Mouse (Mus musculus) layer of hippocampus, adult 8-10 months (tissue): ENCODE results near the gene U2af2. TPM values are rescaled to one million over a fixed set of nuclear protein-coding genes. Genes with fewer than 3 reads are reported as not detected.
"Not testable (repeated sequence)": the region's sequence is repeated elsewhere in the genome, so short reads cannot be mapped to it uniquely, and the experiment has no call there.

Experiments used
- DNase-seq, 2 experiments: peaks; one replicate each; pipeline ENCODE4 v3.0.0; 2022; ENCODE audit warnings: low spot score in 2 of 2
- total RNA-seq, 4 experiments: library from RNA; stranded (reverse); gene quantifications; 2 replicates each; pipeline ENCODE4 v1.2.4; 2022

Gene U2af2
- 100 to 1,000 TPM; 175 to 196 (median 179) TPM for total RNA-seq

DNA sequence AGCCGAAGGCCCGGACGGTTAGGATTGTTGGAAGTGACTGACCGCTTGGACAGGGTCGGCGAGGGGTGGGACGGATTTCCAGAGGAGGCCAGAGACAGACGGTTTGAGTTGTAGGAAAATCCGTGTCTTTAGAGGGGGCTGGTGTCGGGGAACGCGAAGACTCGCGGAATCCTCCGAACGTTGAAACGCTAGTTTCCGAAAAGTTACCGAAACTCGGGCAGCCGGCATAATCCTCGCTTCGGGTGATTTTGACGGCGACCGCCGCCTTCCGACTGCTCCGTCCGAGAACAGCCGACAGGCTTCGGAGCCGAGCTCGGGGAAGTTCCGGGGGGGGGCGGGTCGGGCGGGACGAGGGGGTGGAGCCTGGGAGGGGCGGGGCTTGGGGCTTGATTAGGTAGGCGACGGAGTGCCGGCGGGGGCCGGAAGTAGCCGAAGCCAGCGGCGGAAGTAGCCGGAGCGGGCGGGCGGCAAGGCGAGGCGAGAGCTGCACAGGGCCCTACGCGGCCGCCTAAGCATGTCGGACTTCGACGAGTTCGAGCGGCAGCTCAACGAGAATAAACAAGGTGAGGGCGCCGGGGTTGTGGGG lies at the start of gene U2af2:
U2af2 (plus strand) TSS at position 370 of the 586 bp plus-strand sequence.
- peak; percentile 88 to 91 for DNase-seq

DNA sequence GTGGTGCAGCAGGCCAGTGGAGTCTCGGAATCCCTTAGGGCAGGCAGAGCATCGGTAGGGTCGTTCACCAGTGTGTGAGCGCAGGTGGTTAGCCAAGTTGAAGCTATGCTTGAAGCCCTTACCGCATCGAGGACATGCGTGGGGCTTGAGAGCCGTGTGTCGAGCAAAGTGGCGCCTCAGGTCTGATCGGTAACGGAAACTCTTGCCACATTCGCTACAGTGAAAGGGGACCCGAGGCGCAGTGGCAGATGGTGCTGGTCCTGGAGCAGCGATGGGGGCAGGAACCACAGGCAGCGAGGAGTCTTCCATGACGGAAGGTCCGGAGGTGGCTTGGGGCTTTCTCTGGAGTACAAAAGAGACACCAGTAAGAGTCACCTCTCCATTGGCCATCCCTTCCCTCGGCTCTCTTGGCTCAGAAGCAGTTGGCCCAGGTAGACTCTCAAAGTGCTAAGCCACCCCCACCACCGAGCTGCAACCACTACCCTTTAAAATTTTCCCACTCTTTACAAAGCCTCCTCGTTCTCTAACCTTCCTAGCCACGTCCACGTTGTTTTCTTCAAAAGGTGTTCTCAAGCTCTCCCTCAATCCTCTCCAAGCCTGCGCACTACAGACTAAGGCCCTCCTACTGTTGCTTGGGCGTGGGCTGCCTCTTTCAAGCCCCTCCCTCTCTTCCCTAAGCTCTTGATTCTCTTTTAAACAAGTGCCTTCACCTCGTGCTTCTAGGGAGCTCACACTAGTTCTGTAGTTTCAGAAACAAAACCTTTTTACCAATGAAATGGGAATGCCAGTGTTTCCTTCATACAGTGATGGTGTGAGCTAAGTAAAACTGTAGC lies 49.0 kb upstream of the U2af2 start:
- no peak for DNase-seq

DNA sequence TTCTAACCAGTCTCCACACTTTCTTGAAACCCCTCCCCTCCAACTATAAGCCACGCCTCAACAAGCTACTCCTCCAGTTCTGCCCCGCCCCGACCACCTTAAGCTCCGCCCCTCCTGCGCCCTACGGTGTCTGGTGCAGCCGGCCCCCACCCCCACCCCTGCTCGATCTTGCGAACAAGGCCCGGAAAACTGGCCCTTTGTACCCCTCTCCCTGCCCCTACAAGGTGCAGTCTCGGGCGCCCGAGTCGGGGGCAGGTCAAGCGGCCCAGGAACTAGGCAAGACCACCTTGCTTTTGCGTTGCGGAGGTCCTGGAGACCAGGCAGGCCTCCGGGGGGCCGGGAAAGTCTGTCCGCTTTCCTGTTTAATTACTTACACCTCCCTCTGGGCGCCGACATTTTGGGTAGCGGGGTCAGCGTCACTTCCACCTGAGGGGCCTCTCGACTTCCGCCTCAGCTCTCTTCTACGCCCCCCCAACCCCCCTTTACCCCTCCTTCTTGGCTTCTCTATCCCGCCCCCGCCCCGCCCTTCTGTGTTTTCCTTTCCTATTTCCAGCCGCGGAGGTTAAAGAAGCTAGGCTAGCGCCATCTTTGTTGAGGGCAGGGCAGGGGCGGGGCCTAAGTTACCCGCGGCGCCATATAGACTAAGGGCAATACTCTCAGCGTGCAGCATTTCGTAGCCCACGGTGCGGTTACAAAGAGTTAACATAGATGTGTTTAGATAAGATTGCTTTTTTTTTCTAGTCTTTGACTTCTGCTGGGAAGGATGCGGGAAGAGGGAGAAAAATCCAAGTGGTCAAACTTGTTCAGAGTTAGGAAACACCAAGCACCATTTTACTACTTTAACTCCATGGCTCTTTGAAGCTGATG lies 47.5 kb upstream of the U2af2 start, which contains the start of the genes Zfp524 and Fiz1:
Zfp524 (plus strand) TSS at position 165 of the 867 bp plus-strand sequence.
Fiz1 (minus strand) TSS at position 447 of the 867 bp plus-strand sequence.
- DNase-seq, result peak; percentile 95 to 97

DNA sequence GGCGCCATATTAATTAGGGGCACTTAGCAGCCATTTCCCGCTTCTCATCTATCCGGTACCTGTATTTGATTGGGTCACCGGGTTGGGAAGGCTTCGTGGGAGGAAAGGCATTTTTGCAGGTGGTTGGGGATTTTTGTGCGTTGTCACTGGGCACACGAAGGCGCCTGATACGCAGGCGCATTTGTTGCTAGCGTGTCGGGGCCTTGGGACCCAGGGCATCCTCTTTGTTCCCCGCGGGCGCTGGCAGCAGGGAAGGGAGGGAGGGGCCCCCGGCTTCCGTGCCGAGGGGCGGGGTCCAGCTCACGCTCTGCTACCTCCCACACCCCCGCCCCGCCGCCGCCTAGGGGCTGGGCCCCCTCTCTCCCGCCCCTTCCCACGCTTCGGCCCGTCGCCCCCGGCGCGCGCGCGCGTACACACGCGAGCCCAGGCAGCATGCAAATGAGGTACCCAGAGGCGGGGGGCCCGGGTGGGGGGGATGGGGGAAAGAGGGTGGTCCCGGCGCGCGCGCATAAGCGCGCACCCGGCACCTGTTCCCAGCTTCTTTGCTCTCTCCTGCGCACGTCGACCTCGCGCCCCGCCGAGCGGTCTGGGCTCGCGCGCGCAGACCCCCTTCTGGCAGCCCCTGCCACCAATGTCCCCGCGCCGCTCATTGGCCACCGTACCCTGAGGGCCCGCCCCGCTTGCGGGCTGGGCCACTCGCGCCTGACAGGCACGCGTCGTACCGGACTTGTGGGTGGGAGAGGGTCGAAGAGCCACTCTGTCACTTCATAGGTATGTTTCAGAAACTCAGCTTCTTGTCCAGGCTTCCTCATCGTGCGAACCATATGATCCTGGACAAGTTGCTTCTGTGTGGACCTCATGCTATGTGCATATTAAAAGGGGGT lies 46.6 kb upstream of the U2af2 start, which contains the start of gene Gm44973:
Gm44973 (plus strand) TSS at position 379 of the 884 bp plus-strand sequence.
- DNase-seq, result peak; percentile 87 to 93

DNA sequence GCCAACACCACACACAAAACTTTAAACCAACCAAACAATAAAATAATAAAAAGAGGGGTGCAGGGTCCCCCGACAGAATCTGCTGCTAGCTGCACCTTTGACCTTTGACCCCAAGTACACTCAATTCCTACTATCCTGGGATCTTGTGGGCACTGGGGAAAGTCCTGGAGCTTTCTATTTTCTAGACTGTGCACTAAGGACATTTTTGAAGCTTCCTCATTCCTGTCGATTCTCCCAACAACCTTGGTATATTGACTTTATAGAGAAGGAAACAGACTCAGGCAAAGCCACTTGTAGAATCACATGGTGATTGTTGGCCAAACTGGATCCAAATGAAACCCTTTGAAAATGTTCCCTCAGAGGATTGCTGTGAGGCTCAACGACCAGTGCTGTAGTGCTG lies 45.9 kb upstream of the U2af2 start:
- no peak for DNase-seq

DNA sequence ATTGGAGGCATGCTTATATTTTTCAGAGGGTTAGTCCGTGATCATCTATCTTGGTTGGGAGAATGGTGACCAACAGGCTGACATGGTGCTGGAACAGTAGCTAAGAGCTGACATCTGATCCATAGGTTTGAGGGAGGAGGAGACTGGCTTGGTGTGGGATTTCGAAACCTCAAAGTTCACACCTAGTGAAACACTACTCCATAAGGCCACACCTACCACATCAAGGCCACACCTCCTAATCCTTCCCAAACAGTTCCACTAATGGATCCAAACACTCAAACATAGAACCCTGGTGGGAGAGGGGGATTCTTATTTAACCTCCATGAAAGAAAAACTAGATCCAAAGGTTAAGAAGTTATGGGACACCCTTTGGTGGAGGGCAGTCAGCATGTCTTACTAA lies 45.0 kb upstream of the U2af2 start:
- no peak for DNase-seq

DNA sequence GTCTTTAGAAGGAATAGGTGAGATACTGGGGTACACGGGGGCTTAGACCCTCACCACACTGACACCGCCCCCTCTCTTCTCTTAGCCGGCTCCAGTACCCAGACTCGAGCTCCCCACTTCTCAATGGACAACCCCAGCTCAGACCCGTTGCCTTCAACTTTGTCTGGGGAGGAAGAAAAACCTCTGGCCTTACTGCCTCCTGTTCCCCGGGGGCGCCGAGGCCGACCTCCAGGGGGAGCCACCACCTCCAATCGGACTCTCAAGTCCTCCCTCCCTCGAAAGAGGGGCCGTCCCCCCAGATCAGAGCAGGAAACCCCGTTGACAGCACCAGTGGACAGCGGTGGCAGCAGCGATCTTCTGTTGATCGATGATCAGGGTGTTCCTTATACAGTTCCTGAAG lies 44.6 kb upstream of the U2af2 start:
- no peak for DNase-seq

DNA sequence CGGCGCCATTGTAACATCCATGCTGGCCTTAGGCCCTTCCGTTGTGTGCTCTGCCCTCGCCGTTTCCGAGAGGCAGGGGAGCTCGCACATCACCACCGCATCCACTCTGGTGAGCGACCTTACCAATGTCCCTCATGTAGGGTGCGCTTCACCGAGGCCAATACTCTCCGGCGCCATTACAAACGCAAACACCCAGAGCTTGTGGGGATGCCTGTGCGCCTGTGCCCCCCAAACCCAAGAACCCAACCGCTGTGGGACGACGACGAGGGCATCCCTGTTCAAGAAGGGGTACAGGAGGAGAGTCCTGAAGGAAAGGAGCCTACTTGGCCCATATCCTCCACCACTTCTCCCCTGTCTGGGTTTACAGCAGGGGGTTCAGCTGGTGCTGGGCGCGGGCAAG lies 44.0 kb upstream of the U2af2 start:
- DNase-seq, result no peak

DNA sequence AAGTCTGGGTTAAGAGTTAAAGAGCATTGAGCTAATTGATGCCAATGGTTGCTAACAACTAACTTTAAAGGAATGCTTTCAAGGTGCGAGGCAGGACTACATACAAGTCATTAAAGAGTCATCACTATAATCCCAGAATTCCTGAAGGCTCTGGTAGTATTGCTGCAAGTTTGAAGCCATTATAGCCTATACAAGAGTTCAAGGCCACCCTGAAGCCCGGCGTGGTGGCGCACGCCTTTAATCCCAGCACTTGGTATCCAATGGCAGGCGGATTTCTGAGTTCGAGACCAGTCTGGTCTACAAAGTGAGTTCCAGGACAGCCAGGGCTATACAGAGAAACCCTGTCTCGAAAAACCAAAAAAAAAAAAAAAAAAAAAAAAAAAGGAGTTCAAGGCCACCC lies 42.4 kb upstream of the U2af2 start:
- not testable (repeated sequence) for DNase-seq

DNA sequence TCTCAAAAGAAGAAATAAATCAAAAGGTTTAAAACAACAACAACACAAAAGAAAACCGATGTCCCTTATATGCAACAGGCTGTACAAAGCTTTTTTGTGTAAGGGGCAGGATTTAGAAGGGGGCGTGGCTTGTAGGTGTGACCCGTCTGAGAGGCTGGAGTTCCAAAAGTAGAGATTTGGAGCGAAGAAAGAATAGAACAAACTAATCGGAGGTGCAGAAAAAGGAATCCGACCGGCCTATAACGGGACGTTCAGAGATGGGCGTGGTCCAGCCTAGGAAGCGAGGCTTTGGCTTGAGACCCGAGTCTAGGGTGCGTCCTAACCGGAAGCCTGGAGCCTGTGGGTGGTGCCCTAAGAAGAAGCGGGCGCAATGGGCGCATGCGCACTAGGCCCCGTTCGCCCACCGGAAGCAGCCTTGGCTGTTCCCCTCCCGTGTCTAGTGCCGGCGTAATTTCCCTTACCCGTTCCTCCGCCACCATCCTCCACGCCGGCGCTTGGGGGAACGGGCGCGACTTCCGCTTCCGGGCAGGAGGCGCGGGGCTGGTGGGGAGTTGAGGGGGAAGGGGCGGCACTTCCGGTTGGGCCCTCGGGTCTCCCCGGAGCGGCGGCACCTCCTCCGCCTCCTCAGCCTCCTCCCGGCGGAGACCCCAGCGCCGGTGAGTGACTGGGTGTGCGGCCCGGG lies 41.8 kb upstream of the U2af2 start, which contains the start of the genes Zfp865 and Ccdc106:
Zfp865 (plus strand) TSS at position 377 of the 682 bp plus-strand sequence.
Ccdc106 (plus strand) TSS at position 554 of the 682 bp plus-strand sequence.
- peak; percentile 99 to 100 for DNase-seq

DNA sequence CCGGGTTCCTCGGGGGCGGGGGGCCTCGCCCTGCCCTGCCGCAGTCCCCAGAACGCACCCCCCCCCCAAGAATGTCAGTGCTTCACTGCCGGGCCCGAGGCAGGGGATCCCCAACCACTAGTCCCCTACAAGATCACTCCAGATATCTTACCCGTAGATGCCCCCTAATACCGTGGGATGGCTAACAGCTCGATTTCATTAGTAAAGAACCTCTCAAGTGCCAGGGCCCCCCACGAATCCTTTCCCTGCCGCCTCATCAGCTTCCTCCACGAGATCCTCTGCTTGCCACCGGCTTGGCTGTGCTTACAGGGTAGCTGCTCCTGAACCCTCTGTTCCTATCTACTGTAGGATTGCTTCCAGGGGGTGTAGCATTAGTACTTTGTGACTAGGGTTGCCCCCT lies 41.3 kb upstream of the U2af2 start:
- DNase-seq, result no peak

DNA sequence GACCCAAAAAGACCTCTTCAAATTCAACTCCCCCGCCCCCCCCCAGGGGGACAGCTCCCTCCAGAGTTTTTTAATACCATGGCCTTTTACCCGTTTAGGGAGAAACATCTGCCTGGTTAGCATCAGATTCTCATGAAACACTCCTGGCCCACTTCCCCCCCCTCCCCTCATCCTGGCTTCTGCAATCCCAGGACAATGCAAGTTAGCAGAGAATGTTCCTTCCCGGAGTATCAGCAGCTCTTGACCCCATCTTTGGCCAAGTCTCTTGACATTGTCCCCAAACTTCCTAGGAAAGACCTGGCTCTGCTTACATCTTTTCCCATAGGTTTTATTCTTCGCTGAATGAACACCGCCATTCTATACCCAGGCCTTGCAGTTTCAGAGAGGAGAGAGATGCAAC lies 40.7 kb upstream of the U2af2 start:
- DNase-seq, result no peak

DNA sequence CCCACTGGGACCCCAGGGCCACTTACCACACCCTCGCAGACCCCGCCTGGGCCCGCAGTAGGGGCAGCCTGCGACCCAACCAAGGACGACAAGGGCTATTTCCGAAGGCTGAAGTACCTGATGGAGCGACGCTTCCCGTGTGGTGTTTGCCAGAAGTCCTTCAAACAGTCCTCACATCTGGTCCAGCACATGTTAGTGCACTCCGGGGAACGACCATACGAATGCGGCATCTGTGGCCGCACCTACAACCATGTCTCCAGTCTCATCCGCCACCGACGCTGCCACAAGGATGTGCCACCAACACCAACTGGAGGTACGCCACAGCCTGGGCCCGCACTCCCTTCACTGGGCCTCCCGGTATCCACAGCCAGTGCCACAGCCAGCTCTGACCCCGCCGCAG lies 32.4 kb upstream of the U2af2 start:
- no peak for DNase-seq

DNA sequence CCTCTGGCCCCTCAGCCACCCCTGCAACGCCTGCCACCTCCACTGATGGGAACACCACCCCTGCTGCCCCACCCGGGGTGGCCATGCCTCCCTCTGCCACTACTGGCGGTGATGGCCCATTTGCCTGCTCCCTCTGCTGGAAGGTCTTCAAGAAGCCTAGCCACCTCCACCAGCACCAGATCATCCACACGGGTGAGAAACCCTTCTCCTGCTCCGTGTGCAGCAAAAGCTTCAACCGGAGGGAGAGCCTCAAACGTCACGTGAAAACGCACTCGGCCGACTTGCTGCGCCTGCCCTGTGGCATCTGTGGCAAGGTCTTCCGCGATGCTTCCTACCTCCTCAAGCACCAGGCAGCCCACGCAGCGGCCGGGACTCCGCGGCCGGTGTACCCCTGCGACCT lies 32.0 kb upstream of the U2af2 start:
- no peak for DNase-seq

DNA sequence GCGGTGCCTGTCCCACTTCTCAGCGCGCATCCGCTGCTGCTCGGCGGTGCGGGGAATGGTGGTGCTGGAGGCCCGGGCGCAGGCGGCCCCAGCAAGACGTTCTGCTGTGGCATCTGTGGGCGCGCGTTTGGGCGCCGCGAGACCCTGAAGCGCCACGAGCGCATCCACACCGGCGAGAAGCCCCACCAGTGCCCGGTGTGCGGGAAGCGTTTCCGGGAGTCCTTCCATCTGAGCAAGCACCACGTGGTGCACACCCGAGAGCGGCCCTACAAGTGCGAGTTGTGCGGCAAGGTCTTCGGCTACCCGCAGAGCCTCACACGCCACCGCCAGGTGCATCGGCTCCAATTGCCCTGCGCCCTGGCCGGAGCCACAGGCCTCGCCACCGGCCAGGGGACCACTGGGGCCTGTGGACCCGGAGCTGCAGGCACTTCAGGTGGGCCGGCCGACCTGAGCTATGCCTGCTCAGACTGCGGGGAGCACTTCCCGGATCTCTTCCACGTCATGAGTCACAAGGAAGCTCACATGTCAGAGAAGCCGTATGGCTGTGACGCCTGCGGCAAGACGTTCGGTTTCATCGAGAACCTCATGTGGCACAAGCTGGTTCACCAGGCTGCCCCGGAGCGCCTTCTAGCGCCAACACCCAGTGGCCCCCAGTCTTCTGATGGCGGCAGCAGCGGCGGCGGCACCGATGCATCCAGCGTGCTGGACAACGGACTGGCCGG lies 31.2 kb upstream of the U2af2 start:
- no peak for DNase-seq

DNA sequence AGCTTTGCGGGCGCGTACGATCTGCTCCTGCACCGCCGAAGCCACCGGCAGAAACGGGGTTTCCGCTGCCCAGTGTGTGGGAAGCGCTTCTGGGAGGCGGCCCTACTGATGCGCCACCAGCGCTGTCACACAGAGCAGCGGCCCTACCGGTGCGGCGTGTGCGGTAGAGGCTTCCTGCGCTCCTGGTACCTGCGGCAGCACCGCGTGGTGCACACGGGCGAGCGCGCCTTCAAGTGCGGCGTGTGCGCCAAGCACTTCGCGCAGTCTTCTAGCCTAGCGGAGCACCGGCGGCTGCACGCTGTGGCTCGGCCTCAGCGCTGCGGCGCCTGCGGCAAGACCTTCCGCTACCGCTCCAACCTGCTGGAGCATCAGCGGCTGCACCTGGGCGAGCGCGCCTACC lies 30.4 kb upstream of the U2af2 start:
- no peak for DNase-seq

DNA sequence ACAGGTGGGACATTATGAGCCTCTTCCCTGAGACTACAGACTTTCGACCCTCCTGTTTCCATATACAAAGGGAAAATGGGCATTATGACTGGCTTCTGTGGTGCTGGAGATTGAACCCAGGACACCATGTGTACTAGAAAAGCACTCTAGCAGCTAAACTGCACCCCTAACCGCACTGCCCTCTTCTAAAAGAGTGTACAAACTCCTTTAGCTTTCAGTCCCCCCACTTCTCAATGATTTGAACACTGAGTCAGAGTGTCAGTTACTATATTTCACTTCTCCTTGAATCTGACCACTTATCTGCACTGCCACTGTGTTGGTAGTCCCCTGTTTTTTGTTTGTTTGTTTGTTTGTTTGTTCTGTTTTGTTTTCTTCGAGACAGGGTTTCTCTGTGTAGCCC lies 28.1 kb upstream of the U2af2 start, which contains the start of gene 4632433K11Rik:
4632433K11Rik (plus strand) TSS at position 301 of the 400 bp plus-strand sequence.
- no peak for DNase-seq

DNA sequence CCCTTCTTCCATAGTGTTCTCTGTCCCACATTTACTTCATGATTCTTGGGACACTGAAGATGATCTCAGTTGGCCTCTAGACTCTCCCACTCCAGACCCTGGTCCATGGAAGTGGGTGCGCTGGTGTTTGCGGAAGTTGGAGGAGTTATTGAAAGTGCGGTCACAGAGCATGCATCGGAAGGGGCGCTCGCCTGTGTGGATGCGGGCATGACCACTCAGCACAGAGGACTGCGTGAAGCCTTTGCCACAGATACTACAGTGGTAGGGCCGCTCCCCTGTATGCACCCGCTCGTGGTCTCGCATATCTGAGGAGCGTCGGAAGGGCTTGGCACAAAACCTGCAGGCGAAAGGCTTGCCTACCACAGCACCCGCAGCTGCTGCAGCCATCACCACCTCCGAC lies 26.3 kb upstream of the U2af2 start:
- DNase-seq, result no peak

DNA sequence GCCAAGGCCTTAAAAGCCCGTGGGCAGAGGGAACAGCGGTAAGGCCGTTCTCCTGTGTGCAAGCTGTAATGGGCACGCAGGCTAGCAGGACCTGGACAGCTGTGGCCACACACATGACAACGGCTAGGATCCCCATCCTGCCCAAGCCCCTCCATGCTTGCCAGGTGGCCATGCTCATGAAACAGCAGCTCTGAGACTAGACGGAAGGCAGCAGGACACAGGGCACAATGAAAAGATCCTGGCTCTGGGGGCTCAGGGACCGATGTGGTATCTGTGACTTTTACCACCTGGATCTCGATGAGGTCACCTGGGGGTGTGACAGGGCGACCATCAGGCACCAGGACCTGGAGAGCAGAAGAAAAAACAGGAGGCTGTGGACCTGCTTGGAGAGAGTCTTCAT lies 25.8 kb upstream of the U2af2 start:
- DNase-seq, result no peak
